Mouse (Mus musculus) intestine, postnatal 0 days (tissue): ENCODE measurements at regions not wholly inside any gene's neighbourhood (a gene's known extent, or its start where the extent isn't known, plus 50 kb on each side); places are given as distances from the start of the nearest gene placed in this dataset.

Experiments
- ATAC-seq: fragments of 200-750 bp; cut with Nextera tagmentation; 2 replicates; pipeline ENCODE4 v1.8.0; 2017; ENCODE audit warnings: mild to moderate bottlenecking, moderate TSS enrichment, moderate library complexity
- H3K27ac ChIP-seq: fragments of 300-500 bp; sonication (generic); 2 replicates; pipeline ENCODE4 v1.5.1; 2014; ENCODE audit warnings: mild to moderate bottlenecking, low read depth, low read length, moderate library complexity
- H3K27me3 ChIP-seq: fragments of 300-500 bp; sonication (generic); replicated peaks from 2 replicates; pipeline ENCODE4 v1.6.1; 2014; ENCODE audit warnings: low read length, mixed read lengths; ENCODE audit not compliant: control insufficient read depth, insufficient read depth
- H3K36me3 ChIP-seq: fragments of 300-500 bp; sonication (generic); 2 replicates; pipeline ENCODE4 v1.6.1; 2014; ENCODE audit warnings: mild to moderate bottlenecking, moderate library complexity; ENCODE audit not compliant: control insufficient read depth, insufficient read depth
- H3K4me1 ChIP-seq: fragments of 300-500 bp; sonication (generic); replicated peaks from 2 replicates; pipeline ENCODE4 v1.6.1; 2014; ENCODE audit warnings: antibody characterized with exemption, low read length, mixed read lengths; ENCODE audit not compliant: control insufficient read depth, insufficient read depth
- H3K4me2 ChIP-seq: fragments of 300-500 bp; sonication (generic); replicated peaks from 2 replicates; pipeline ENCODE4 v1.6.1; 2014; ENCODE audit warnings: low read depth, mild to moderate bottlenecking, moderate library complexity
- H3K4me3 ChIP-seq: fragments of 300-500 bp; sonication (generic); 2 replicates; pipeline ENCODE4 v1.5.1; 2014; ENCODE audit warnings: low read depth, low read length
- H3K9ac ChIP-seq: fragments of 300-500 bp; sonication (generic); 2 replicates; pipeline ENCODE4 v1.6.1; 2014; ENCODE audit warnings: mild to moderate bottlenecking, low read depth, low read length
- H3K9me3 ChIP-seq: fragments of 300-500 bp; sonication (generic); 2 replicates; pipeline ENCODE4 v1.6.1; 2016; ENCODE audit warnings: mixed run types; ENCODE audit not compliant: control insufficient read depth
- CTCF ChIP-seq: sonication (generic); IDR thresholded peaks from 2 replicates; pipeline ENCODE4 v1.5.1; 2016; ENCODE audit warnings: low read depth, mild to moderate bottlenecking, control low read depth, antibody characterized with exemption, moderate library complexity
- WGBS: fragments of 180-500 bp; shearing (Covaris S2); extraction: QIAGEN DNeasy Blood & Tissue Kit; methylation state at CpG from one replicate; pipeline ENCODE4 v1.1.7; 2014; 5-methylcytosine and 5-hydroxymethylcytosine counted together

- no peak overlapping the region for H3K4me2 ChIP-seq
- no peak overlapping the region for H3K4me3 ChIP-seq
- 81% methylated on average over 3 of the region's 3 CpGs for WGBS
- no peak for TF ChIP-seq CTCF
- no peak overlapping the region for H3K9ac ChIP-seq
- no peak for ATAC-seq
- H3K27ac ChIP-seq = no peak overlapping the region
- H3K27me3 ChIP-seq = no peaks in the 10 kb centered on the region
- H3K4me1 ChIP-seq = no peaks in the 10 kb centered on the region
- no peaks in the 10 kb centered on the region for H3K36me3 ChIP-seq
- H3K9me3 ChIP-seq = no peaks in the 10 kb centered on the region
Measured at GRCm38 (mm10) chr12:32681910-32682309, 137.4 kb upstream of the Nampt start.

- no peak overlapping the region for H3K4me2 ChIP-seq
- no peak overlapping the region for H3K4me3 ChIP-seq
- no peak overlapping the region for H3K9ac ChIP-seq
- H3K27me3 ChIP-seq = no peaks in the 10 kb centered on the region
- H3K27ac ChIP-seq = no peak overlapping the region
- H3K9me3 ChIP-seq = no peaks in the 10 kb centered on the region
- no peaks in the 10 kb centered on the region for H3K36me3 ChIP-seq
- WGBS = 91% methylated on average over 2 of the region's 2 CpGs
- TF ChIP-seq CTCF = no peak
- ATAC-seq = no peak
- no peaks in the 10 kb centered on the region for H3K4me1 ChIP-seq
Measured at GRCm38 (mm10) chr12:32683375-32683774, 136.0 kb upstream of the Nampt start.

- no peak for TF ChIP-seq CTCF
- Histone ChIP-seq H3K27ac (no peak overlapping the region), H3K27me3 (no peaks in the 10 kb centered on the region), H3K36me3 (no peaks in the 10 kb centered on the region), H3K4me2 (no peak overlapping the region), H3K4me3 (no peak overlapping the region), H3K9ac (no peak overlapping the region), H3K9me3 (no peaks in the 10 kb centered on the region), H3K4me1 (no peaks in the 10 kb centered on the region)
- no peak for ATAC-seq
- WGBS = 89% methylated on average over 7 of the region's 7 CpGs
Measured at GRCm38 (mm10) chr12:32685788-32686385, 133.5 kb upstream of the Nampt start.

GRCm38 (mm10) chr12:32689361-32689760 is 130.0 kb upstream of the Nampt start:
- Histone ChIP-seq H3K36me3 (no peaks in the 10 kb centered on the region), H3K9me3 (no peaks in the 10 kb centered on the region), H3K4me1 (no peaks in the 10 kb centered on the region), H3K4me3 (no peak overlapping the region), H3K9ac (no peak overlapping the region), H3K27me3 (no peaks in the 10 kb centered on the region), H3K4me2 (no peak overlapping the region), H3K27ac (no peak overlapping the region)
- 89% methylated on average over 4 of the region's 4 CpGs for WGBS
- no peak for ATAC-seq
- TF ChIP-seq CTCF = no peak

- WGBS = 76% methylated on average over 2 of the region's 2 CpGs
- Histone ChIP-seq H3K4me1 (no peaks in the 10 kb centered on the region), H3K27me3 (no peaks in the 10 kb centered on the region), H3K36me3 (no peaks in the 10 kb centered on the region), H3K9me3 (no peaks in the 10 kb centered on the region), H3K4me2 (no peak overlapping the region), H3K27ac (no peak overlapping the region), H3K9ac (no peak overlapping the region), H3K4me3 (no peak overlapping the region)
- TF ChIP-seq CTCF = no peak
- no peak for ATAC-seq
Measured at GRCm38 (mm10) chr12:32690096-32690495, 129.2 kb upstream of the Nampt start.

- H3K4me3 ChIP-seq = no peak overlapping the region
- 64% methylated on average over 8 of the region's 8 CpGs for WGBS
- no peak for ATAC-seq
- H3K4me2 ChIP-seq = no peak overlapping the region
- H3K27ac ChIP-seq = no peak overlapping the region
- no peaks in the 10 kb centered on the region for H3K4me1 ChIP-seq
- no peaks in the 10 kb centered on the region for H3K27me3 ChIP-seq
- no peak for TF ChIP-seq CTCF
- H3K9me3 ChIP-seq = no peaks in the 10 kb centered on the region
- H3K9ac ChIP-seq = no peak overlapping the region
- H3K36me3 ChIP-seq = no peaks in the 10 kb centered on the region
Measured at GRCm38 (mm10) chr12:32692081-32692819, 127.1 kb upstream of the Nampt start.
